Mouse (Mus musculus) mesoderm, embryonic 11.5 days (tissue): ENCODE data around the gene Pcsk2.

Experiments
- DNase-seq: peaks from one replicate; pipeline ENCODE4 v3.0.0-alpha.2; 2012; ENCODE audit warnings: low read depth, low spot score

Gene Pcsk2

GRCm38 (mm10) chr2:143835820-143836219, 289.9 kb downstream of the Pcsk2 start:
- no peak for DNase-seq

- peak; percentile 90 for DNase-seq
These were observed 291.3 kb downstream of the Pcsk2 start for GRCm38 (mm10) chr2:143837291-143837701.

- no peak for DNase-seq
These were observed 292.7 kb downstream of the Pcsk2 start for GRCm38 (mm10) chr2:143838698-143839097.

GRCm38 (mm10) chr2:143839458-143839857, 293.5 kb downstream of the Pcsk2 start:
- DNase-seq, result no peak

- no peak for DNase-seq
These were observed 294.9 kb downstream of the Pcsk2 start for GRCm38 (mm10) chr2:143840895-143841294.

GRCm38 (mm10) chr2:143841536-143841935, 295.6 kb downstream of the Pcsk2 start:
- no peak for DNase-seq

GRCm38 (mm10) chr2:143844779-143845178, 298.8 kb downstream of the Pcsk2 start:
- DNase-seq, result no peak

- DNase-seq, result no peak
These were observed 300.8 kb downstream of the Pcsk2 start for GRCm38 (mm10) chr2:143846799-143847198.

GRCm38 (mm10) chr2:143847291-143847690, 301.3 kb downstream of the Pcsk2 start:
- DNase-seq, result no peak

- no peak for DNase-seq
These were observed 305.6 kb downstream of the Pcsk2 start for GRCm38 (mm10) chr2:143851354-143852221.

- no peak for DNase-seq
These were observed 306.6 kb downstream of the Pcsk2 start for GRCm38 (mm10) chr2:143852295-143853275.

- no peak for DNase-seq
These were observed 307.5 kb downstream of the Pcsk2 start for GRCm38 (mm10) chr2:143853447-143853846.

- DNase-seq, result no peak
These were observed 313.2 kb downstream of the Pcsk2 start for GRCm38 (mm10) chr2:143859166-143859565.

- peak; percentile 58 for DNase-seq
These were observed 316.7 kb downstream of the Pcsk2 start, which contains the start of gene Bfsp1 for GRCm38 (mm10) chr2:143862484-143863231. Bfsp1 (minus strand) TSS chr2:143863173.

- no peak for DNase-seq
These were observed 318.6 kb downstream of the Pcsk2 start for GRCm38 (mm10) chr2:143864600-143864999.
